Comparison of ENCODE assay signal across 29 mouse cellular contexts in genomic region chr15:8027503-8027902, GRCm38 (mm10).
DNase-seq lines count a peak whose midpoint lies in the region; TF ChIP-seq lines count a peak whose summit lies in the region.
"Had no signal": no experiment of that assay in that cellular context is flagged by ENCODE, and none has a peak within 500 bp of the region (broad histone marks: within the 10 kb centered on the region; RNA-seq: fewer than 3 reads in every experiment).

No protein-coding gene starts in this region.

- TF ChIP-seq POLR2A in CH12.LX (IDR thresholded peaks at IDR 0.05; ENCODE audit: low read depth, low read length): no peak
- no peak for TF ChIP-seq POLR2A in brain, embryonic 14.5 days (IDR thresholded peaks at IDR 0.05; ENCODE audit: borderline replicate concordance, extremely low read depth, insufficient read depth, insufficient read length, poor library complexity, severe bottlenecking)

- H3K27me3 ChIP-seq in CH12.LX (replicated peaks): no peaks in the 10 kb centered on the region
- H3K27me3 ChIP-seq: embryonic facial prominence, embryonic 13.5 days; forebrain, embryonic 15.5 days; heart, embryonic 15.5 days; hindbrain, embryonic 13.5 days; kidney, embryonic 15.5 days; liver, embryonic 15.5 days; lung, embryonic 15.5 days; midbrain, embryonic 13.5 days; neural tube, embryonic 13.5 days had no signal

- H3K9me3 ChIP-seq in CH12.LX (replicated peaks; ENCODE audit: low read length): no peaks in the 10 kb centered on the region
- H3K9me3 ChIP-seq: embryonic facial prominence, embryonic 13.5 days; forebrain, embryonic 10.5 days; forebrain, embryonic 15.5 days; heart, embryonic 10.5 days; heart, embryonic 15.5 days; hindbrain, embryonic 13.5 days; kidney, embryonic 15.5 days; liver, embryonic 15.5 days; lung, embryonic 15.5 days; midbrain, embryonic 13.5 days; neural tube, embryonic 13.5 days had no signal

- no peaks in the 10 kb centered on the region for H3K4me1 ChIP-seq in CH12.LX (ENCODE audit: control insufficient read depth in 1 of 2, insufficient read depth in 2 of 2)
- H3K4me1 ChIP-seq: embryonic facial prominence, embryonic 13.5 days; forebrain, embryonic 10.5 days; heart, embryonic 10.5 days; heart, embryonic 15.5 days; hindbrain, embryonic 13.5 days; kidney, embryonic 15.5 days; liver, embryonic 15.5 days; lung, embryonic 15.5 days; midbrain, embryonic 13.5 days; neural tube, embryonic 13.5 days had no signal

- peaks cover 0 to 4% of the 10 kb centered on the region in 2 experiments for H3K36me3 ChIP-seq in CH12.LX (replicated peaks in 1 of 2; ENCODE audit: control insufficient read depth in 1 of 2, insufficient read depth in 1 of 2, low read length in 1 of 2)
- H3K36me3 ChIP-seq: embryonic facial prominence, embryonic 13.5 days; forebrain, embryonic 10.5 days; forebrain, embryonic 15.5 days; heart, embryonic 10.5 days; heart, embryonic 15.5 days; hindbrain, embryonic 13.5 days; kidney, embryonic 15.5 days; liver, embryonic 15.5 days; lung, embryonic 15.5 days; midbrain, embryonic 13.5 days; neural tube, embryonic 13.5 days had no signal

- no peak overlapping the region for H3K4me2 ChIP-seq in CH12.LX (ENCODE audit: insufficient read depth, low read depth, poor library complexity, severe bottlenecking)
- H3K4me2 ChIP-seq: embryonic facial prominence, embryonic 13.5 days; forebrain, embryonic 15.5 days; heart, embryonic 15.5 days; hindbrain, embryonic 13.5 days; kidney, embryonic 15.5 days; liver, embryonic 15.5 days; lung, embryonic 15.5 days; midbrain, embryonic 13.5 days; neural tube, embryonic 13.5 days had no signal

- peak; percentile 54 for TF ChIP-seq CTCF in layer of hippocampus, adult 2 months (conservative IDR thresholded peaks at IDR 0.05)
- peak in 1 of 2 experiments; percentile 23; a peak in 1 of 4 replicates for TF ChIP-seq CTCF in CH12.LX (conservative IDR thresholded peaks at IDR 0.05 in 1 of 2, IDR thresholded peaks at IDR 0.05 in 1 of 2; ENCODE audit: low read depth in 2 of 2, low read length in 2 of 2)
- TF ChIP-seq CTCF in brain, embryonic 14.5 days (IDR thresholded peaks at IDR 0.05; ENCODE audit: borderline replicate concordance, extremely low read depth, insufficient read depth, insufficient read length): peak; percentile 1; the same call in 1 of the 2 replicates

- no peak overlapping the region for H3K27ac ChIP-seq in layer of hippocampus, adult 2 months
- H3K27ac ChIP-seq in CH12.LX (ENCODE audit: insufficient read depth, low read depth): no peak overlapping the region
- H3K27ac ChIP-seq: embryonic facial prominence, embryonic 13.5 days; forebrain, embryonic 10.5 days; forebrain, embryonic 15.5 days; heart, embryonic 10.5 days; heart, embryonic 15.5 days; hindbrain, embryonic 13.5 days; kidney, embryonic 15.5 days; liver, embryonic 15.5 days; lung, embryonic 15.5 days; midbrain, embryonic 13.5 days; neural tube, embryonic 13.5 days had no signal

- no peak; the same call in 1 of the 2 replicates for TF ChIP-seq RAD21 in CH12.LX (IDR thresholded peaks at IDR 0.05; ENCODE audit: low read depth, low read length)

- no peak overlapping the region for H3K4me3 ChIP-seq in layer of hippocampus, adult 2 months
- H3K4me3 ChIP-seq in CH12.LX (replicated peaks in 1 of 3; ENCODE audit: low read depth in 2 of 3, low read length in 2 of 3, poor library complexity in 1 of 3): no peak overlapping the region
- H3K4me3 ChIP-seq: embryonic facial prominence, embryonic 13.5 days; forebrain, embryonic 10.5 days; forebrain, embryonic 15.5 days; heart, embryonic 10.5 days; heart, embryonic 15.5 days; hindbrain, embryonic 13.5 days; kidney, embryonic 15.5 days; liver, embryonic 15.5 days; lung, embryonic 15.5 days; midbrain, embryonic 13.5 days; neural tube, embryonic 13.5 days had no signal

- no peak for DNase-seq in layer of hippocampus, adult 2 months (ENCODE audit: low spot score in 2 of 2)
- no peak for DNase-seq in layer of hippocampus, adult 9-11 months
- peak; percentile 33 for DNase-seq in 3T3-L1 (ENCODE audit: low read depth, low spot score)
- no peak for DNase-seq in CH12.LX (ENCODE audit: extremely low read depth)
- DNase-seq in brain, embryonic 14.5 days (ENCODE audit: low read depth): no peak
- DNase-seq in Muller cell, postnatal 12 days (ENCODE audit: inconsistent ontology term): no peak
- no peak for DNase-seq in cerebellum, postnatal 14 days
- DNase-seq: adrenal gland, postnatal 25 days; cerebellum, adult 2 months; cerebellum, postnatal 36 days; gastrocnemius, postnatal 10 days; heart, postnatal 4 days; kidney, adult 18-20 months; kidney, postnatal 25 days; liver; lung, postnatal 4 days; right cerebral cortex, postnatal 4 days; thymus, postnatal 4 days had no signal

- dilution Hi-C loops in CH12.LX (cut with MboI; ENCODE audit: extremely low pct_ligation_motif_present, extremely low pct_unique_long_range_greater_than_20kb, low sequenced_read_pairs): no loop called here

- no peak overlapping the region for H3K9ac ChIP-seq in CH12.LX (ENCODE audit: insufficient read depth, low read depth)
- H3K9ac ChIP-seq: embryonic facial prominence, embryonic 13.5 days; forebrain, embryonic 15.5 days; heart, embryonic 15.5 days; hindbrain, embryonic 13.5 days; kidney, embryonic 15.5 days; liver, embryonic 15.5 days; lung, embryonic 15.5 days; midbrain, embryonic 13.5 days; neural tube, embryonic 13.5 days had no signal

- in situ Hi-C loops in CH12.LX (cut with MboI; ENCODE audit: low pct_ligation_motif_present, low pct_unique_long_range_greater_than_20kb, low sequenced_read_pairs): loop anchor here (25.0 kb wide), 1 partner anchor 565 kb away; no protein-coding TSS in a partner anchor

- no peaks in the 10 kb centered on the region for H3K79me2 ChIP-seq in CH12.LX (replicated peaks; ENCODE audit: control insufficient read depth, extremely low read depth, insufficient read depth, poor library complexity, severe bottlenecking)

- TF ChIP-seq EP300 in CH12.LX (IDR thresholded peaks at IDR 0.05; ENCODE audit: low read length): no peak

TF ChIP-seq in CH12.LX, 34 proteins besides CTCF, POLR2A, EP300 and RAD21:
- TF ChIP-seq SMC3 (IDR thresholded peaks at IDR 0.05; ENCODE audit: low read depth, low read length) (peak; percentile 9; the same call in 1 of the 2 replicates), MXI1 (IDR thresholded peaks at IDR 0.05; ENCODE audit: low read depth, low read length) (no peak)
